Mouse (Mus musculus) liver, embryonic 11.5 days (tissue): ENCODE results near the gene Clec2i. TPM values are rescaled to one million over a fixed set of nuclear protein-coding genes. Genes with fewer than 3 reads are reported as not detected.
"Not testable (repeated sequence)": the region's sequence is repeated elsewhere in the genome, so short reads cannot be mapped to it uniquely, and the experiment has no call there.

Source experiments
- ATAC-seq: fragments of 200-750 bp; cut with Nextera tagmentation; replicated peaks from 2 replicates; pipeline ENCODE4 v1.8.0; 2017; ENCODE audit warnings: moderate number of reproducible peaks, mild to moderate bottlenecking, moderate TSS enrichment, moderate library complexity; ENCODE audit not compliant: low FRiP score
- DNase-seq: peaks from one replicate; pipeline ENCODE4 v3.0.0-alpha.2; 2017; ENCODE audit warnings: low spot score
- H3K27ac ChIP-seq: fragments of 300-500 bp; sonication (generic); 2 replicates; pipeline ENCODE4 v1.5.1; 2014; ENCODE audit warnings: mild to moderate bottlenecking, low read depth, low read length, control low read depth
- H3K27me3 ChIP-seq: fragments of 300-500 bp; sonication (generic); replicated peaks from 2 replicates; pipeline ENCODE4 v1.6.1; 2014; ENCODE audit warnings: low read length, mixed read lengths; ENCODE audit not compliant: control insufficient read depth, insufficient read depth
- H3K36me3 ChIP-seq: fragments of 300-500 bp; sonication (generic); 2 replicates; pipeline ENCODE4 v1.6.1; 2014; ENCODE audit warnings: mild to moderate bottlenecking, low read length, moderate library complexity, mixed read lengths; ENCODE audit not compliant: control insufficient read depth, insufficient read depth
- H3K4me1 ChIP-seq: fragments of 300-500 bp; sonication (generic); replicated peaks from 2 replicates; pipeline ENCODE4 v1.6.1; 2014; ENCODE audit warnings: low read length, mixed read lengths; ENCODE audit not compliant: control insufficient read depth, insufficient read depth
- H3K4me2 ChIP-seq: fragments of 300-500 bp; sonication (generic); 2 replicates; pipeline ENCODE4 v1.6.1; 2014; ENCODE audit warnings: mild to moderate bottlenecking, control low read depth, moderate library complexity
- H3K4me3 ChIP-seq: fragments of 300-500 bp; sonication (generic); 2 replicates; pipeline ENCODE4 v1.5.1; 2014; ENCODE audit warnings: low read depth, low read length, control low read depth
- H3K9ac ChIP-seq: fragments of 300-500 bp; sonication (generic); 2 replicates; pipeline ENCODE4 v1.6.1; 2014; ENCODE audit warnings: low read depth, low read length, control low read depth
- H3K9me3 ChIP-seq: fragments of 300-500 bp; sonication (generic); 2 replicates; pipeline ENCODE4 v1.6.1; 2016; ENCODE audit warnings: low read length, inconsistent platforms, mixed read lengths; ENCODE audit not compliant: control insufficient read depth
- WGBS: fragments of 180-500 bp; shearing (Covaris S2); extraction: QIAGEN DNeasy Blood & Tissue Kit; methylation state at CpG from one replicate; pipeline ENCODE4 v1.1.7; 2014; 5-methylcytosine and 5-hydroxymethylcytosine counted together
- polyA plus RNA-seq: library from polyadenylated mRNA; unstranded; fragments of >200 nt; fragmentation: Nextera tagmentation; extraction: Ambion mirVana; gene quantifications from 2 replicates; pipeline ENCODE4 v1.2.1, GENCODE M21; 2014

Clec2i gene
- polyA plus RNA-seq, 1 experiment from 2014 or later: not detected

DNA sequence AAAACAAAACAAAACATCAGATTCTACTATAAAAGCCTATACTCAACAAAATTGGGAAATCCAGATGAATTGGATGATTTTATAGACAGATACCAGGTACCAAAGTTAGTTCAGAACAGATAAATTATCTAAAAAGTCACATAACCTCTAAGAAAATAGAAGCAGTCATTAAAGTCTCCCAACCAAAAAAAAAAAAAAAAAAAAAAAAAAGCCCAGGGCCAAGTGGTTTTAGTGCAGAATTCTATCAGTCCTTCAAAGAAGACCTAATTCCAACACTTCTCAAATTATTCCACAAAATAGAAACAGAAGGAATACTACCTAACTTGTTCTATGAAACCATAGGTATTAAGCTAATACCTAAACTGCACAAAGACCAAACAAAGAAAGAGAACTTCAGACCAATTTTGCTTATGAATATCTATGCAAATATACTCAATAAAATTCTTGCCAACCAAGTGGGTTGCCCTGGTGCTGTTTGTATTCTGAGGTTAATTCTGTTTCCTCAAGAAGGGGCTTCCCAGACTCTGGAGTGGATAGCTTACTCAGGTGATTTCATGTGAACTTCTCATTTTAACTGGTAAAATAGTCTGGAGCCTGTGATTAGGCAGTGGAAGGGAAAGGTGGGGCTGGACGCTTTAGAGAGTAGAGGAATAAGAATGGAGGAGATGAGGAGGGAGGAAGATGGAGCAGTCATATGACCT lies 15.3 kb upstream of the Clec2i start:
- no peak overlapping the region for H3K4me3 ChIP-seq
- no peaks in the 10 kb centered on the region for H3K27me3 ChIP-seq
- no peak overlapping the region for H3K9ac ChIP-seq
- no peak overlapping the region for H3K27ac ChIP-seq
- H3K4me1 ChIP-seq: no peaks in the 10 kb centered on the region
- 94% methylated on average over 1 of the region's 1 CpGs for WGBS
- H3K4me2 ChIP-seq: no peak overlapping the region
- no peaks in the 10 kb centered on the region for H3K36me3 ChIP-seq
- DNase-seq (no peak), ATAC-seq (no peak)
- H3K9me3 ChIP-seq: no peaks in the 10 kb centered on the region

GRCm38 (mm10) chr6:128888834-128889233 lies 1.4 kb downstream of the Clec2i start:
- no peak overlapping the region for H3K9ac ChIP-seq
- 0 out of 2 replicates have a peak, but pooled peaks have one; percentile 38 for ATAC-seq
- H3K27ac ChIP-seq: no peak overlapping the region
- no peak overlapping the region for H3K4me2 ChIP-seq
- no peaks in the 10 kb centered on the region for H3K27me3 ChIP-seq
- no peaks in the 10 kb centered on the region for H3K9me3 ChIP-seq
- WGBS: 47% methylated on average over 5 of the region's 5 CpGs
- H3K4me1 ChIP-seq: no peaks in the 10 kb centered on the region
- no peak for DNase-seq
- H3K4me3 ChIP-seq: no peak overlapping the region
- H3K36me3 ChIP-seq: no peaks in the 10 kb centered on the region

- DNase-seq (no peak), ATAC-seq (no peak)
- no peaks in the 10 kb centered on the region for H3K27me3 ChIP-seq
- no peaks in the 10 kb centered on the region for H3K36me3 ChIP-seq
- no peaks in the 10 kb centered on the region for H3K9me3 ChIP-seq
- H3K4me1 ChIP-seq: no peaks in the 10 kb centered on the region
- no peak within 1 kb of the TSS for H3K4me3 ChIP-seq
- H3K9ac ChIP-seq: no peak within 1 kb of the TSS
- H3K4me2 ChIP-seq: no peak within 1 kb of the TSS
- 44% methylated on average over 2 of the region's 2 CpGs for WGBS
- H3K27ac ChIP-seq: no peak within 1 kb of the TSS
These were observed 3.6 kb downstream of the Clec2i start, which contains the start of gene BC035044 for GRCm38 (mm10) chr6:128890948-128891355. BC035044 (minus strand) TSS chr6:128891126.

GRCm38 (mm10) chr6:128895404-128896001 lies 8.1 kb downstream of the Clec2i start:
- WGBS: 73% methylated on average over 3 of the region's 3 CpGs
- Histone ChIP-seq H3K4me1 (no peaks in the 10 kb centered on the region), H3K4me2 (no peak overlapping the region), H3K4me3 (no peak overlapping the region), H3K27me3 (no peaks in the 10 kb centered on the region), H3K9me3 (no peaks in the 10 kb centered on the region), H3K36me3 (no peaks in the 10 kb centered on the region), H3K9ac (no peak overlapping the region), H3K27ac (no peak overlapping the region)
- no peak for DNase-seq
- ATAC-seq: no peak

GRCm38 (mm10) chr6:128900044-128900443 lies 12.7 kb downstream of the Clec2i start:
- Histone ChIP-seq H3K27me3 (no peaks in the 10 kb centered on the region), H3K9ac (no peak overlapping the region), H3K27ac (no peak overlapping the region), H3K9me3 (no peaks in the 10 kb centered on the region), H3K4me1 (no peaks in the 10 kb centered on the region), H3K4me3 (no peak overlapping the region), H3K4me2 (no peak overlapping the region), H3K36me3 (no peaks in the 10 kb centered on the region)
- ATAC-seq: no peak
- no peak for DNase-seq
- WGBS: 68% methylated on average over 2 of the region's 2 CpGs

GRCm38 (mm10) chr6:128900796-128901552 lies 13.6 kb downstream of the Clec2i start:
- H3K9me3 ChIP-seq, H3K27me3 ChIP-seq, H3K4me2 ChIP-seq, ATAC-seq, H3K9ac ChIP-seq, H3K4me1 ChIP-seq, DNase-seq, H3K36me3 ChIP-seq, H3K27ac ChIP-seq, H3K4me3 ChIP-seq: not testable (repeated sequence)
- 82% methylated on average over 6 of the region's 6 CpGs for WGBS

- H3K36me3 ChIP-seq: no peaks in the 10 kb centered on the region
- H3K9me3 ChIP-seq: no peaks in the 10 kb centered on the region
- no peak for DNase-seq
- H3K4me1 ChIP-seq: no peaks in the 10 kb centered on the region
- H3K9ac ChIP-seq: no peak overlapping the region
- no peaks in the 10 kb centered on the region for H3K27me3 ChIP-seq
- H3K27ac ChIP-seq: no peak overlapping the region
- WGBS: 68% methylated on average over 2 of the region's 2 CpGs
- no peak overlapping the region for H3K4me3 ChIP-seq
- no peak overlapping the region for H3K4me2 ChIP-seq
- no peak for ATAC-seq
These were observed 26.3 kb downstream of the Clec2i start for GRCm38 (mm10) chr6:128913598-128914254.

DNA sequence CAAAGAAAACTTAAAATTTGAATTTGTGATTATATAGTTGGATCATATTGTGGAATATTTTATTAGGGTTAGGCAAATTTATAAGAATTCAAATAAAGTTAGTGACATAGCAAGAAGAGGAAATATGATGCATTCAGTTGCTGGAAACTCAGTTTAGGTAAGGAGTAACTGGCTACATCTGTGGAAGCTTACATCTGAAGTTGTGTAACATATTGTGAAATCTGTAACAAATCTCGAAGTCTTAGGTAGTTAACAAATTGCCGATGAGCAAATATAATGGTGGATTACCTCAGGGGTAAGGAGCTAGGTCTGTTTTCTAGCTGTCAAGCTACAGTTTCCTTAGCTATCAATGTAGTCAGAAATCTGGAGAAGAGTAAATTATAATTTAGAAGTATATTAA lies 29.9 kb downstream of the Clec2i start:
- H3K9me3 ChIP-seq: no peaks in the 10 kb centered on the region
- no peak overlapping the region for H3K9ac ChIP-seq
- no peaks in the 10 kb centered on the region for H3K4me1 ChIP-seq
- H3K27me3 ChIP-seq: no peaks in the 10 kb centered on the region
- ATAC-seq (no peak), DNase-seq (no peak)
- no peak overlapping the region for H3K27ac ChIP-seq
- H3K4me2 ChIP-seq: no peak overlapping the region
- 83% methylated on average over 2 of the region's 2 CpGs for WGBS
- H3K36me3 ChIP-seq: no peaks in the 10 kb centered on the region
- no peak overlapping the region for H3K4me3 ChIP-seq
